Mouse (Mus musculus): Measurements from ENCODE around the gene Kif2a.

The Kif2a gene

GRCm38 (mm10) chr13:107022266-107023171 lies 593 bp upstream of the Kif2a start:
- DNase-seq (ENCODE audit: low read depth): peak; percentile 74

GRCm38 (mm10) chr13:107019443-107019842 lies 2.5 kb downstream of the Kif2a start:
- peak; percentile 77 for DNase-seq (ENCODE audit: low read depth)

GRCm38 (mm10) chr13:107013926-107014325 lies 8.0 kb downstream of the Kif2a start:
- DNase-seq (ENCODE audit: low read depth): no peak

GRCm38 (mm10) chr13:107011618-107012017 lies 10.3 kb downstream of the Kif2a start:
- DNase-seq (ENCODE audit: low read depth): no peak

- no peak for DNase-seq (ENCODE audit: low read depth)
Observed at GRCm38 (mm10) chr13:107008174-107008573, 13.8 kb downstream of the Kif2a start.

- DNase-seq (ENCODE audit: low read depth): peak; percentile 88
Observed at GRCm38 (mm10) chr13:107003211-107003610, 18.7 kb downstream of the Kif2a start.

- peak; percentile 91 for DNase-seq (ENCODE audit: low read depth)
Observed at GRCm38 (mm10) chr13:106998671-106999070, 23.3 kb downstream of the Kif2a start.

- no peak for DNase-seq (ENCODE audit: low read depth)
Observed at GRCm38 (mm10) chr13:106998026-106998425, 23.9 kb downstream of the Kif2a start.

- peak; percentile 30 for DNase-seq (ENCODE audit: low read depth)
Observed at GRCm38 (mm10) chr13:106997557-106997956, 24.4 kb downstream of the Kif2a start.

GRCm38 (mm10) chr13:106996891-106997290 lies 25.0 kb downstream of the Kif2a start:
- DNase-seq (ENCODE audit: low read depth): no peak

GRCm38 (mm10) chr13:106961496-106961895 lies 60.4 kb downstream of the Kif2a start:
- no peak for DNase-seq (ENCODE audit: low read depth)

GRCm38 (mm10) chr13:106960557-106960956 lies 61.4 kb downstream of the Kif2a start:
- DNase-seq (ENCODE audit: low read depth): no peak

GRCm38 (mm10) chr13:106958286-106958685 lies 63.6 kb downstream of the Kif2a start:
- no peak for DNase-seq (ENCODE audit: low read depth)

- DNase-seq (ENCODE audit: low read depth): no peak
Observed at GRCm38 (mm10) chr13:106957554-106957953, 64.4 kb downstream of the Kif2a start.

GRCm38 (mm10) chr13:106954880-106955279 lies 67.0 kb downstream of the Kif2a start:
- DNase-seq (ENCODE audit: low read depth): no peak

GRCm38 (mm10) chr13:106947583-106947982 lies 74.3 kb downstream of the Kif2a start:
- DNase-seq (ENCODE audit: low read depth): no peak

- peak; percentile 92 for DNase-seq (ENCODE audit: low read depth)
Observed at GRCm38 (mm10) chr13:106946594-106947540, 75.1 kb downstream of the Kif2a start, which contains the start of gene Dimt1. Gene Dimt1 (plus strand): TSS chr13:106947127.

- no peak for DNase-seq (ENCODE audit: low read depth)
Observed at GRCm38 (mm10) chr13:106945518-106945917, 76.4 kb downstream of the Kif2a start.

- DNase-seq (ENCODE audit: low read depth): peak; percentile 52
Observed at GRCm38 (mm10) chr13:106942721-106943120, 79.2 kb downstream of the Kif2a start.

- DNase-seq (ENCODE audit: low read depth): peak; percentile 73
Observed at GRCm38 (mm10) chr13:106941211-106941976, 80.5 kb downstream of the Kif2a start.

GRCm38 (mm10) chr13:106937138-106937472 lies 84.8 kb downstream of the Kif2a start:
- DNase-seq (ENCODE audit: low read depth): no peak

Measured in 416B (cell line).